Mouse (Mus musculus) hindbrain, embryonic 11.5 days (tissue): Measurements from ENCODE around the gene Il1rapl1. TPM values are rescaled to one million over a fixed set of nuclear protein-coding genes. Genes with fewer than 3 reads are reported as not detected.

ENCODE experiments used
- ATAC-seq: fragments of 200-750 bp; cut with Nextera tagmentation; 2 replicates; pipeline ENCODE4 v1.8.0; 2017; ENCODE audit warnings: mild to moderate bottlenecking, moderate TSS enrichment, moderate library complexity; ENCODE audit not compliant: low FRiP score
- DNase-seq: peaks from one replicate; pipeline ENCODE4 v3.0.0-alpha.2; 2015; ENCODE audit warnings: low spot score
- H3K27ac ChIP-seq: fragments of 300-500 bp; sonication (generic); 2 replicates; pipeline ENCODE4 v1.5.1; 2014; ENCODE audit warnings: mild to moderate bottlenecking, low read depth, low read length
- H3K27me3 ChIP-seq: fragments of 300-500 bp; sonication (generic); 2 replicates; pipeline ENCODE4 v1.6.1; 2014; ENCODE audit warnings: mild to moderate bottlenecking, low read length, moderate library complexity, mixed read lengths; ENCODE audit not compliant: control insufficient read depth, insufficient read depth
- H3K36me3 ChIP-seq: fragments of 300-500 bp; sonication (generic); 2 replicates; pipeline ENCODE4 v1.6.1; 2014; ENCODE audit warnings: mild to moderate bottlenecking, low read length, moderate library complexity, mixed read lengths; ENCODE audit not compliant: control insufficient read depth, insufficient read depth
- H3K4me1 ChIP-seq: fragments of 300-500 bp; sonication (generic); replicated peaks from 2 replicates; pipeline ENCODE4 v1.6.1; 2014; ENCODE audit warnings: low read length, mixed read lengths; ENCODE audit not compliant: control insufficient read depth, insufficient read depth
- H3K4me2 ChIP-seq: fragments of 300-500 bp; sonication (generic); replicated peaks from 2 replicates; pipeline ENCODE4 v1.6.1; 2014; ENCODE audit warnings: mild to moderate bottlenecking, low read depth, low read length
- H3K4me3 ChIP-seq: fragments of 300-500 bp; sonication (generic); 2 replicates; pipeline ENCODE4 v1.5.1; 2014; ENCODE audit warnings: low read depth, low read length
- H3K9ac ChIP-seq: fragments of 300-500 bp; sonication (generic); 2 replicates; pipeline ENCODE4 v1.6.1; 2014; ENCODE audit warnings: low read depth, low read length
- H3K9me3 ChIP-seq: fragments of 300-500 bp; sonication (generic); 2 replicates; pipeline ENCODE4 v1.6.1; 2016; ENCODE audit warnings: low read length; ENCODE audit not compliant: control insufficient read depth
- WGBS: fragments of 180-500 bp; shearing (Covaris S2); extraction: QIAGEN DNeasy Blood & Tissue Kit; methylation state at CpG from one replicate; pipeline ENCODE4 v1.1.7; 2014; 5-methylcytosine and 5-hydroxymethylcytosine counted together
- polyA plus RNA-seq: library from polyadenylated mRNA; unstranded; fragments of >200 nt; fragmentation: Nextera tagmentation; extraction: Ambion mirVana; gene quantifications from 2 replicates; pipeline ENCODE4 v1.2.1, GENCODE M21; 2014

The Il1rapl1 gene
- polyA plus RNA-seq, 1 experiment from 2014 or later, result 1.7 TPM

- Histone ChIP-seq H3K36me3 (no peaks in the 10 kb centered on the region), H3K27me3 (no peaks in the 10 kb centered on the region), H3K4me2 (no peak overlapping the region), H3K9ac (no peak overlapping the region), H3K4me3 (no peak overlapping the region), H3K9me3 (no peaks in the 10 kb centered on the region), H3K4me1 (no peaks in the 10 kb centered on the region), H3K27ac (no peak overlapping the region)
- ATAC-seq (no peak), DNase-seq (no peak)
Measured at GRCm38 (mm10) chrX:87813884-87814283, 301.6 kb downstream of the Il1rapl1 start.

DNA sequence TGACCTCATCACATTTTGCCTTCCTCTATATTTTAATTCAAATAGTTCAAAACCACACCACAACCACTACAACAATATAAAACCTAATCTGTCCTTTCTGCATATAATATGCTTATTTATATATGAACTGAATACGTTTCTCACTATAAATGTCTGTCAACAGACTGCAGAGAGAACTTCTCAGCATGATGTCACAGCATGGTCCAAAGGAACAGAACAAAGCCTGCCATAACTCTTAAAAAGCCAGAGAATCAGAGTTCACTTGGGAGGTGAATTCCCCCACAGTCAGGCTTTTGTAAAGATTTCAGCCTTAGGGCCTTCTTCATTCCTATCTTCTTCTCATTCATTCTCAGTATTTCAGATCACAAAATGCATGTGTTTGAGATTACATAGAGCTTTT, 307.7 kb downstream of the Il1rapl1 start:
- no peaks in the 10 kb centered on the region for H3K4me1 ChIP-seq
- H3K27me3 ChIP-seq, result no peaks in the 10 kb centered on the region
- no peaks in the 10 kb centered on the region for H3K36me3 ChIP-seq
- DNase-seq (peak; percentile 10), ATAC-seq (no peak)
- H3K27ac ChIP-seq, result no peak overlapping the region
- no peak overlapping the region for H3K4me2 ChIP-seq
- H3K9ac ChIP-seq, result no peak overlapping the region
- no peak overlapping the region for H3K4me3 ChIP-seq
- WGBS, result 29% methylated on average over 1 of the region's 1 CpGs
- H3K9me3 ChIP-seq, result no peaks in the 10 kb centered on the region

GRCm38 (mm10) chrX:87793011-87793410, 322.4 kb downstream of the Il1rapl1 start:
- no peak overlapping the region for H3K9ac ChIP-seq
- no peak overlapping the region for H3K27ac ChIP-seq
- H3K9me3 ChIP-seq, result no peaks in the 10 kb centered on the region
- H3K4me2 ChIP-seq, result no peak overlapping the region
- H3K4me3 ChIP-seq, result no peak overlapping the region
- no peaks in the 10 kb centered on the region for H3K36me3 ChIP-seq
- no peak for DNase-seq
- ATAC-seq, result no peak
- no peaks in the 10 kb centered on the region for H3K4me1 ChIP-seq
- no peaks in the 10 kb centered on the region for H3K27me3 ChIP-seq

- H3K9ac ChIP-seq, result no peak overlapping the region
- WGBS, result 80% methylated on average over 2 of the region's 2 CpGs
- H3K4me3 ChIP-seq, result no peak overlapping the region
- no peak overlapping the region for H3K27ac ChIP-seq
- ATAC-seq (no peak), DNase-seq (no peak)
- no peaks in the 10 kb centered on the region for H3K9me3 ChIP-seq
- no peaks in the 10 kb centered on the region for H3K4me1 ChIP-seq
- no peaks in the 10 kb centered on the region for H3K36me3 ChIP-seq
- H3K27me3 ChIP-seq, result no peaks in the 10 kb centered on the region
- no peak overlapping the region for H3K4me2 ChIP-seq
Measured at GRCm38 (mm10) chrX:87710589-87710988, 404.9 kb downstream of the Il1rapl1 start.

DNA sequence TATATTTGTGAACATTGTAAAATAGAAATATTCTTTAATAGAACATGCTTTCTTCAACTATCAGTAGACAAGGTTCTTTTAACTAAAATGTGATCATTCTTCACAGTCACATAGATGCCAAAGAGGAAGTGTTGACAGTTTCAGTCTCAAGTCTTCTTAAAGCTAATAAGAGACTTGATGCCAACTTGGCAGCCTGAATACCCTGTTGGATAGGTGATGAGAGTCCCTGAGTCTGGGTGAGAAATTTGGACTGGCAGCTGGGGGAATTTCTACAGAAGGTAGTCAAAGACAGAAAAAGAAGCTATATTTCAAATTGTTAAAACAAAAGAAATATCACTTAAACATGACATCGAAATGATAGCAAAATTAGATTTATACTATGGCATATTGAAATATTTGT, 451.6 kb downstream of the Il1rapl1 start:
- H3K4me1 ChIP-seq, result no peaks in the 10 kb centered on the region
- 95% methylated on average over 1 of the region's 1 CpGs for WGBS
- no peaks in the 10 kb centered on the region for H3K27me3 ChIP-seq
- H3K4me3 ChIP-seq, result no peak overlapping the region
- no peak overlapping the region for H3K4me2 ChIP-seq
- H3K9ac ChIP-seq, result no peak overlapping the region
- no peak for ATAC-seq
- DNase-seq, result no peak
- H3K36me3 ChIP-seq, result no peaks in the 10 kb centered on the region
- no peaks in the 10 kb centered on the region for H3K9me3 ChIP-seq
- no peak overlapping the region for H3K27ac ChIP-seq

- Histone ChIP-seq H3K9me3 (no peaks in the 10 kb centered on the region), H3K36me3 (no peaks in the 10 kb centered on the region), H3K27me3 (no peaks in the 10 kb centered on the region), H3K4me1 (no peaks in the 10 kb centered on the region), H3K4me3 (no peak overlapping the region), H3K9ac (no peak overlapping the region), H3K4me2 (no peak overlapping the region), H3K27ac (no peak overlapping the region)
- 39% methylated on average over 2 of the region's 2 CpGs for WGBS
- ATAC-seq, result no peak
- DNase-seq, result peak; percentile 0
Measured at GRCm38 (mm10) chrX:87655644-87656043, 459.8 kb downstream of the Il1rapl1 start.

DNA sequence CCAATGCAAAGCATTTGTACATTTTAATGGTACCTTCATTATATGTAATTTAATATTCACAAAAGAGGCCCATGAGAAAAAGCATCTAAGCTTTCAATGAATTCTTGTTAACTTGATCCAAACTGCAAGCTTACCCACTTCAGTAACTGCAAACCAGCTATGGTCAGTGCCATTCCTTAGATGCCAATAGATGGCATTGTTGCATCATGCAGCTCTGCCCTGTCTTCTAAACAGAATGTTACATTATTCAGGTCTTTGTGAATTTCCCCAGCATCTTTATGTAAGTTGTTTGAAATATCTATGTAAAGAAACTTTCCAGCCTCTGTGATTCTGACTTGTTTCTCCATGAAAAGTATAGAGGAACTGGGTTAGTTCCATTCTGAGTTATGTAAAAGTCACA, 514.5 kb downstream of the Il1rapl1 start:
- no peak for ATAC-seq

GRCm38 (mm10) chrX:87507997-87508396, 607.4 kb downstream of the Il1rapl1 start:
- no peaks in the 10 kb centered on the region for H3K4me1 ChIP-seq
- DNase-seq (no peak), ATAC-seq (no peak)
- no peak overlapping the region for H3K4me2 ChIP-seq
- H3K9me3 ChIP-seq, result no peaks in the 10 kb centered on the region
- no peak overlapping the region for H3K27ac ChIP-seq
- no peak overlapping the region for H3K4me3 ChIP-seq
- no peaks in the 10 kb centered on the region for H3K36me3 ChIP-seq
- no peak overlapping the region for H3K9ac ChIP-seq
- no peaks in the 10 kb centered on the region for H3K27me3 ChIP-seq

More for the DNA sequence above, 514.5 kb downstream of the Il1rapl1 start:
- Histone ChIP-seq H3K4me1 (no peaks in the 10 kb centered on the region), H3K4me2 (no peak overlapping the region), H3K27ac (no peak overlapping the region), H3K9ac (no peak overlapping the region), H3K36me3 (no peaks in the 10 kb centered on the region), H3K27me3 (no peaks in the 10 kb centered on the region), H3K4me3 (no peak overlapping the region), H3K9me3 (no peaks in the 10 kb centered on the region)
- DNase-seq, result no peak

GRCm38 (mm10) chrX:87502604-87503003, 612.8 kb downstream of the Il1rapl1 start:
- WGBS, result 76% methylated on average over 5 of the region's 5 CpGs
- no peak for ATAC-seq
- DNase-seq, result no peak
- H3K4me2 ChIP-seq, result no peak overlapping the region
- no peaks in the 10 kb centered on the region for H3K9me3 ChIP-seq
- no peak overlapping the region for H3K27ac ChIP-seq
- no peak overlapping the region for H3K4me3 ChIP-seq
- no peaks in the 10 kb centered on the region for H3K27me3 ChIP-seq
- no peak overlapping the region for H3K9ac ChIP-seq
- no peaks in the 10 kb centered on the region for H3K4me1 ChIP-seq
- H3K36me3 ChIP-seq, result no peaks in the 10 kb centered on the region
